ENCODE assay signal across 34 mouse cellular contexts in the genomic region with DNA sequence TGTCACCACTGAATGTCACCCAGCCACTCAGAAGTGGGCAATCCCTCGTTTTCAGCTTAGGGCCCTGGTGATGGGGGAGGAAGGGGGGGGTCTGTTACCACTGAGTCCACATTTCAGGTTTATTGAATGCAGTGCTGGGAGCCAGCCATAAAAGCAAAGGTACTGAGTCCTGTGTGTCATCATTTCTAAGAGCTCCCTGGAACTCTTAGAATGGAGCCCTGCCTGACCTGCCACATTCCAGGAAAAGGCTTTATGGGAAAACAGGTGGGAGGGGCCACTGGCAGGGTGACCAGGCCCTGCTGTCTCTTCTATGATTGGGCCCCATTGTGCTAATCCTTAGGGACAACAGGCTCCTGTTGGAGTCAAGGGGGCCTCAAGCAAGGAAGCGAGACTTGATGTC. TPM values are rescaled to one million over a fixed set of nuclear protein-coding genes. Genes with fewer than 3 reads are reported as not detected.
DNase-seq lines count a peak whose midpoint lies in the region; ATAC-seq and TF ChIP-seq lines count a peak whose summit lies in the region.
"Had no signal": no experiment of that assay in that cellular context is flagged by ENCODE, and none has a peak within 500 bp of the region (broad histone marks: within the 10 kb centered on the region; RNA-seq: fewer than 3 reads in every experiment).

No protein-coding gene starts in this region.

- no peaks in the 10 kb centered on the region for H3K27me3 ChIP-seq in intestine, embryonic 16.5 days (replicated peaks; ENCODE audit: control insufficient read depth, insufficient read depth, low read length)
- H3K27me3 ChIP-seq in intestine, embryonic 15.5 days (replicated peaks) = no peaks in the 10 kb centered on the region
- no peaks in the 10 kb centered on the region for H3K27me3 ChIP-seq in midbrain, embryonic 15.5 days (replicated peaks)
- no peaks in the 10 kb centered on the region for H3K27me3 ChIP-seq in midbrain, embryonic 16.5 days (ENCODE audit: control insufficient read depth, insufficient read depth, low read depth, low read length)
- H3K27me3 ChIP-seq in forebrain, postnatal 0 days (ENCODE audit: insufficient read depth, low read length) = no peaks in the 10 kb centered on the region
- H3K27me3 ChIP-seq: embryonic facial prominence, embryonic 13.5 days; forebrain, embryonic 12.5 days; forebrain, embryonic 15.5 days had no signal

- no peaks in the 10 kb centered on the region for H3K9me3 ChIP-seq in intestine, embryonic 16.5 days (ENCODE audit: control insufficient read depth, low read length)
- H3K9me3 ChIP-seq in intestine, embryonic 15.5 days = no peaks in the 10 kb centered on the region
- H3K9me3 ChIP-seq in midbrain, embryonic 15.5 days = no peaks in the 10 kb centered on the region
- no peaks in the 10 kb centered on the region for H3K9me3 ChIP-seq in midbrain, embryonic 16.5 days (replicated peaks; ENCODE audit: control insufficient read depth, low read length, poor library complexity, severe bottlenecking)
- no peaks in the 10 kb centered on the region for H3K9me3 ChIP-seq in forebrain, postnatal 0 days (ENCODE audit: low read length)
- H3K9me3 ChIP-seq: embryonic facial prominence, embryonic 10.5 days; embryonic facial prominence, embryonic 13.5 days; forebrain, embryonic 12.5 days; forebrain, embryonic 15.5 days; heart, embryonic 10.5 days; heart, embryonic 13.5 days had no signal

- peak; percentile 25 to 38 for DNase-seq in lung, adult 18-20 months
- DNase-seq in lung, postnatal 4 days = no peak
- DNase-seq in forebrain, postnatal 0 days = no peak
- DNase-seq: adrenal gland, adult 8-10 months; adrenal gland, postnatal 25 days; cerebellum, adult 11-12 months; cerebellum, adult 8-10 months; cerebellum, postnatal 10 days; cerebellum, postnatal 36 days; embryo, embryonic 11 days; gastrocnemius, postnatal 10 days; gastrocnemius, postnatal 36 days; heart, adult 2 months; heart, postnatal 14 days; heart, postnatal 4 days had no signal

- no peaks in the 10 kb centered on the region for H3K36me3 ChIP-seq in intestine, embryonic 16.5 days (ENCODE audit: control insufficient read depth, insufficient read depth, low read length)
- no peaks in the 10 kb centered on the region for H3K36me3 ChIP-seq in intestine, embryonic 15.5 days
- H3K36me3 ChIP-seq in midbrain, embryonic 15.5 days (replicated peaks) = no peaks in the 10 kb centered on the region
- no peaks in the 10 kb centered on the region for H3K36me3 ChIP-seq in midbrain, embryonic 16.5 days (ENCODE audit: control insufficient read depth, insufficient read depth, low read length)
- H3K36me3 ChIP-seq in forebrain, postnatal 0 days (ENCODE audit: insufficient read depth) = no peaks in the 10 kb centered on the region
- H3K36me3 ChIP-seq: embryonic facial prominence, embryonic 10.5 days; embryonic facial prominence, embryonic 13.5 days; forebrain, embryonic 12.5 days; forebrain, embryonic 15.5 days; heart, embryonic 10.5 days; heart, embryonic 13.5 days had no signal

- TF ChIP-seq CTCF in forebrain, postnatal 0 days (IDR thresholded peaks at IDR 0.05; ENCODE audit: low read depth) = no peak

- ATAC-seq in intestine, embryonic 16.5 days = peak; percentile 29; the same call in 1 of the 2 replicates
- ATAC-seq in intestine, embryonic 15.5 days = no peak
- 0 out of 2 replicates have a peak, but pooled peaks have one; percentile 15 for ATAC-seq in midbrain, embryonic 15.5 days (replicated peaks)
- ATAC-seq in midbrain, embryonic 16.5 days = no peak
- no peak for ATAC-seq in forebrain, postnatal 0 days
- ATAC-seq: activated CD4-positive, CD25-positive, alpha-beta regulatory T cell, adult 4 months had no signal

- no peak overlapping the region for H3K4me2 ChIP-seq in intestine, embryonic 16.5 days (ENCODE audit: low read depth, low read length)
- no peak overlapping the region for H3K4me2 ChIP-seq in intestine, embryonic 15.5 days (replicated peaks)
- no peak overlapping the region for H3K4me2 ChIP-seq in midbrain, embryonic 15.5 days
- no peak overlapping the region for H3K4me2 ChIP-seq in midbrain, embryonic 16.5 days (ENCODE audit: low read length)
- no peak overlapping the region for H3K4me2 ChIP-seq in forebrain, postnatal 0 days (ENCODE audit: low read depth)
- H3K4me2 ChIP-seq: embryonic facial prominence, embryonic 13.5 days; forebrain, embryonic 12.5 days; forebrain, embryonic 15.5 days; heart, embryonic 13.5 days had no signal

- 68% methylated on average over 2 of the region's 2 CpGs for whole genome bisulfite sequencing in intestine, embryonic 16.5 days
- 67% methylated on average over 2 of the region's 2 CpGs for WGBS in intestine, embryonic 15.5 days
- 62% methylated on average over 2 of the region's 2 CpGs for WGBS in midbrain, embryonic 15.5 days
- 52% methylated on average over 2 of the region's 2 CpGs for WGBS in midbrain, embryonic 16.5 days
- WGBS in forebrain, postnatal 0 days = 44% methylated on average over 2 of the region's 2 CpGs

- H3K4me1 ChIP-seq in intestine, embryonic 16.5 days (ENCODE audit: control insufficient read depth, insufficient read depth, low read length) = no peaks in the 10 kb centered on the region
- no peaks in the 10 kb centered on the region for H3K4me1 ChIP-seq in intestine, embryonic 15.5 days (replicated peaks)
- no peaks in the 10 kb centered on the region for H3K4me1 ChIP-seq in midbrain, embryonic 15.5 days
- no peaks in the 10 kb centered on the region for H3K4me1 ChIP-seq in midbrain, embryonic 16.5 days (ENCODE audit: control insufficient read depth, insufficient read depth, low read length)
- H3K4me1 ChIP-seq in forebrain, postnatal 0 days (ENCODE audit: insufficient read depth) = no peaks in the 10 kb centered on the region
- H3K4me1 ChIP-seq: embryonic facial prominence, embryonic 13.5 days; forebrain, embryonic 12.5 days; forebrain, embryonic 15.5 days; heart, embryonic 10.5 days had no signal

- H3K4me3 ChIP-seq in intestine, embryonic 16.5 days (ENCODE audit: low read length) = no peak overlapping the region
- H3K4me3 ChIP-seq in intestine, embryonic 15.5 days (replicated peaks) = no peak overlapping the region
- H3K4me3 ChIP-seq in midbrain, embryonic 15.5 days = no peak overlapping the region
- H3K4me3 ChIP-seq in midbrain, embryonic 16.5 days (ENCODE audit: low read depth, low read length) = no peak overlapping the region
- no peak overlapping the region for H3K4me3 ChIP-seq in forebrain, postnatal 0 days (ENCODE audit: low read depth, low read length)
- H3K4me3 ChIP-seq: embryonic facial prominence, embryonic 10.5 days; embryonic facial prominence, embryonic 13.5 days; erythroblast, embryonic 14.5 days; forebrain, embryonic 12.5 days; forebrain, embryonic 15.5 days; heart, adult 2 months; heart, embryonic 10.5 days; heart, embryonic 13.5 days had no signal

- H3K9ac ChIP-seq in intestine, embryonic 16.5 days (ENCODE audit: low read depth, low read length) = no peak overlapping the region
- no peak overlapping the region for H3K9ac ChIP-seq in intestine, embryonic 15.5 days
- no peak overlapping the region for H3K9ac ChIP-seq in midbrain, embryonic 15.5 days
- H3K9ac ChIP-seq in midbrain, embryonic 16.5 days (ENCODE audit: low read depth, low read length) = no peak overlapping the region
- no peak overlapping the region for H3K9ac ChIP-seq in forebrain, postnatal 0 days
- H3K9ac ChIP-seq: embryonic facial prominence, embryonic 13.5 days; forebrain, embryonic 12.5 days; forebrain, embryonic 15.5 days; heart, embryonic 13.5 days had no signal

- H3K27ac ChIP-seq in intestine, embryonic 16.5 days (ENCODE audit: low read length) = no peak overlapping the region
- H3K27ac ChIP-seq in intestine, embryonic 15.5 days = no peak overlapping the region
- no peak overlapping the region for H3K27ac ChIP-seq in midbrain, embryonic 15.5 days
- H3K27ac ChIP-seq in midbrain, embryonic 16.5 days (ENCODE audit: low read length) = no peak overlapping the region
- H3K27ac ChIP-seq in forebrain, postnatal 0 days (ENCODE audit: low read depth, low read length) = no peak overlapping the region
- H3K27ac ChIP-seq: embryonic facial prominence, embryonic 10.5 days; embryonic facial prominence, embryonic 13.5 days; forebrain, embryonic 12.5 days; forebrain, embryonic 15.5 days; heart, adult 2 months; heart, embryonic 10.5 days; heart, embryonic 13.5 days had no signal

RNA-seq across cellular contexts. Expression of gene Serpina11, which starts 6.8 kb away (rescaled TPM):
- 0.09 and 0.38 TPM in 2 replicates for polyA plus RNA-seq in intestine, embryonic 16.5 days (2015; fragmentation: Nextera tagmentation; extraction: Ambion mirVana)
- 0.10 TPM in 1 of 2 replicates, not detected in the other for polyA plus RNA-seq in intestine, embryonic 15.5 days (2015; fragmentation: Nextera tagmentation; extraction: Ambion mirVana)
- not detected in 2 replicates for polyA plus RNA-seq in midbrain, embryonic 15.5 days (2015; fragmentation: Nextera tagmentation; extraction: Ambion mirVana)
- polyA plus RNA-seq in midbrain, embryonic 16.5 days (2015; fragmentation: Nextera tagmentation; extraction: Ambion mirVana) = not detected in 2 replicates
- not detected in 2 replicates for total RNA-seq in forebrain, postnatal 0 days (2014; rRNA removed)
- not detected in 2 replicates for polyA plus RNA-seq in forebrain, postnatal 0 days (2015; fragmentation: Nextera tagmentation; extraction: Ambion mirVana)
- total RNA-seq: adrenal gland, adult 8-10 months; adrenal gland, postnatal 25 days; ES-E14; gastrocnemius, adult 18-20 months; gastrocnemius, postnatal 10 days; gastrocnemius, postnatal 36 days; heart, adult 2 months; heart, postnatal 14 days; heart, postnatal 4 days had no signal
- polyA plus RNA-seq: activated CD4-positive, CD25-positive, alpha-beta regulatory T cell, adult 4 months; brain, embryonic 14.5 days; cortical plate, adult 2 months; embryonic facial prominence, embryonic 10.5 days; embryonic facial prominence, embryonic 13.5 days; erythroblast, embryonic 14.5 days; forebrain, embryonic 12.5 days; forebrain, embryonic 15.5 days; heart, adult 2 months; heart, embryonic 13.5 days; heart, embryonic 16.5 days; hindbrain, embryonic 11.5 days had no signal

RNA-seq across cellular contexts. Expression of gene Serpina9, which starts 17.0 kb away (rescaled TPM):
- 0.04 TPM in 1 of 2 replicates, not detected in the other for polyA plus RNA-seq in intestine, embryonic 16.5 days (2015; fragmentation: Nextera tagmentation; extraction: Ambion mirVana)
- not detected in 2 replicates for polyA plus RNA-seq in intestine, embryonic 15.5 days (2015; fragmentation: Nextera tagmentation; extraction: Ambion mirVana)
- 0.05 TPM in 1 of 2 replicates, not detected in the other for polyA plus RNA-seq in midbrain, embryonic 15.5 days (2015; fragmentation: Nextera tagmentation; extraction: Ambion mirVana)
- polyA plus RNA-seq in midbrain, embryonic 16.5 days (2015; fragmentation: Nextera tagmentation; extraction: Ambion mirVana) = 0.05 TPM in 1 of 2 replicates, not detected in the other
- total RNA-seq in forebrain, postnatal 0 days (2014; rRNA removed) = 0.38 TPM in 1 of 2 replicates, not detected in the other
- polyA plus RNA-seq in forebrain, postnatal 0 days (2015; fragmentation: Nextera tagmentation; extraction: Ambion mirVana) = 0.15 and 0.23 TPM in 2 replicates
- total RNA-seq: adrenal gland, adult 8-10 months; adrenal gland, postnatal 25 days; gastrocnemius, adult 18-20 months; gastrocnemius, postnatal 10 days; gastrocnemius, postnatal 36 days; granulocyte monocyte progenitor cell, adult 5-6 weeks; heart, adult 2 months; heart, postnatal 4 days had no signal
- polyA plus RNA-seq: embryonic facial prominence, embryonic 10.5 days; erythroblast, embryonic 14.5 days; forebrain, embryonic 12.5 days; forebrain, embryonic 15.5 days; hindbrain, embryonic 11.5 days had no signal

RNA-seq across cellular contexts. Expression of gene Serpina1e, which starts 37.7 kb away (rescaled TPM):
- polyA plus RNA-seq in intestine, embryonic 16.5 days (2015; fragmentation: Nextera tagmentation; extraction: Ambion mirVana) = 49.8 and 59.2 TPM in 2 replicates
- 25.6 and 27.7 TPM in 2 replicates for polyA plus RNA-seq in intestine, embryonic 15.5 days (2015; fragmentation: Nextera tagmentation; extraction: Ambion mirVana)
- 0.97 TPM in 1 of 2 replicates, not detected in the other for polyA plus RNA-seq in midbrain, embryonic 15.5 days (2015; fragmentation: Nextera tagmentation; extraction: Ambion mirVana)
- polyA plus RNA-seq in midbrain, embryonic 16.5 days (2015; fragmentation: Nextera tagmentation; extraction: Ambion mirVana) = not detected in 2 replicates
- not detected in 2 replicates for total RNA-seq in forebrain, postnatal 0 days (2014; rRNA removed)
- polyA plus RNA-seq in forebrain, postnatal 0 days (2015; fragmentation: Nextera tagmentation; extraction: Ambion mirVana) = not detected in 2 replicates
- total RNA-seq: ES-E14; gastrocnemius, postnatal 36 days; granulocyte monocyte progenitor cell, adult 5-6 weeks; heart, postnatal 14 days had no signal
- polyA plus RNA-seq: activated CD4-positive, CD25-positive, alpha-beta regulatory T cell, adult 4 months; cortical plate, adult 2 months; embryonic facial prominence, embryonic 10.5 days; embryonic facial prominence, embryonic 13.5 days; erythroblast, embryonic 14.5 days; forebrain, embryonic 12.5 days; forebrain, embryonic 15.5 days; hindbrain, embryonic 11.5 days had no signal

RNA-seq across cellular contexts. Expression of gene Serpina12, which starts 47.7 kb away (rescaled TPM):
- not detected in 2 replicates for polyA plus RNA-seq in intestine, embryonic 16.5 days (2015; fragmentation: Nextera tagmentation; extraction: Ambion mirVana)
- not detected in 2 replicates for polyA plus RNA-seq in intestine, embryonic 15.5 days (2015; fragmentation: Nextera tagmentation; extraction: Ambion mirVana)
- not detected in 2 replicates for polyA plus RNA-seq in midbrain, embryonic 15.5 days (2015; fragmentation: Nextera tagmentation; extraction: Ambion mirVana)
- polyA plus RNA-seq in midbrain, embryonic 16.5 days (2015; fragmentation: Nextera tagmentation; extraction: Ambion mirVana) = not detected in 2 replicates
- not detected in 2 replicates for total RNA-seq in forebrain, postnatal 0 days (2014; rRNA removed)
- not detected in 2 replicates for polyA plus RNA-seq in forebrain, postnatal 0 days (2015; fragmentation: Nextera tagmentation; extraction: Ambion mirVana)
- total RNA-seq: gastrocnemius, adult 18-20 months; gastrocnemius, postnatal 10 days; gastrocnemius, postnatal 36 days; granulocyte monocyte progenitor cell, adult 5-6 weeks; heart, adult 2 months; heart, postnatal 14 days; heart, postnatal 4 days had no signal
- polyA plus RNA-seq: activated CD4-positive, CD25-positive, alpha-beta regulatory T cell, adult 4 months; brain, embryonic 14.5 days; cortical plate, adult 2 months; embryonic facial prominence, embryonic 10.5 days; embryonic facial prominence, embryonic 13.5 days; erythroblast, embryonic 14.5 days; forebrain, embryonic 12.5 days; forebrain, embryonic 15.5 days; heart, adult 2 months; heart, embryonic 10.5 days; heart, embryonic 16.5 days; hindbrain, embryonic 11.5 days had no signal

Comparison
In these comparisons a context has a peak if more than half of its experiments do, and no peak if none do; other contexts are left out.
1. ATAC-seq: peak in intestine, embryonic 16.5 days (single experiment) and midbrain, embryonic 15.5 days (single experiment); none in intestine, embryonic 15.5 days (single experiment), midbrain, embryonic 16.5 days (single experiment) and forebrain, postnatal 0 days (single experiment).
2. DNase-seq: peak in lung, adult 18-20 months (2 of 2); none in lung, postnatal 4 days (0 of 2) and forebrain, postnatal 0 days (single experiment).
3. RNA of gene Serpina1e, which starts 37.7 kb away (polyA plus RNA-seq): 49.8 to 59.2 TPM in intestine, embryonic 16.5 days and 25.6 to 27.7 TPM in intestine, embryonic 15.5 days; not detected in forebrain, postnatal 0 days, 0.97 TPM in midbrain, embryonic 15.5 days and not detected in midbrain, embryonic 16.5 days; every median in the first group is over 10 times any median in the second.